Mouse (Mus musculus) forebrain, postnatal 0 days (tissue): ENCODE measurements at regions not wholly inside any gene's neighbourhood (a gene's known extent, or its start where the extent isn't known, plus 50 kb on each side); places are given as distances from the start of the nearest gene placed in this dataset.

Source experiments
- ATAC-seq: fragments of 200-750 bp; cut with Nextera tagmentation; 2 replicates; pipeline ENCODE4 v1.8.0; 2017; ENCODE audit warnings: mild to moderate bottlenecking, moderate library complexity
- DNase-seq: peaks from one replicate; pipeline ENCODE4 v3.0.0-alpha.2; 2015
- H3K27ac ChIP-seq: fragments of 300-500 bp; sonication (generic); 2 replicates; pipeline ENCODE4 v1.5.1; 2014; ENCODE audit warnings: low read depth, mild to moderate bottlenecking, antibody characterized with exemption, low read length, moderate library complexity, mixed read lengths
- H3K27me3 ChIP-seq: fragments of 300-500 bp; sonication (generic); 2 replicates; pipeline ENCODE4 v1.6.1; 2014; ENCODE audit warnings: mild to moderate bottlenecking, low read length, mixed read lengths; ENCODE audit not compliant: insufficient read depth
- H3K36me3 ChIP-seq: fragments of 300-500 bp; sonication (generic); 2 replicates; pipeline ENCODE4 v1.6.1; 2014; ENCODE audit warnings: mild to moderate bottlenecking, moderate library complexity; ENCODE audit not compliant: insufficient read depth
- H3K4me1 ChIP-seq: fragments of 300-500 bp; sonication (generic); 2 replicates; pipeline ENCODE4 v1.6.1; 2014; ENCODE audit warnings: antibody characterized with exemption; ENCODE audit not compliant: insufficient read depth
- H3K4me2 ChIP-seq: fragments of 300-500 bp; sonication (generic); 2 replicates; pipeline ENCODE4 v1.6.1; 2014; ENCODE audit warnings: low read depth, mild to moderate bottlenecking, moderate library complexity
- H3K4me3 ChIP-seq: fragments of 300-500 bp; sonication (generic); 2 replicates; pipeline ENCODE4 v1.5.1; 2014; ENCODE audit warnings: low read depth, low read length, mixed read lengths
- H3K9ac ChIP-seq: fragments of 300-500 bp; sonication (generic); 2 replicates; pipeline ENCODE4 v1.6.1; 2014; ENCODE audit warnings: mild to moderate bottlenecking
- H3K9me3 ChIP-seq: fragments of 300-500 bp; sonication (generic); 2 replicates; pipeline ENCODE4 v1.6.1; 2016; ENCODE audit warnings: low read length
- CTCF ChIP-seq: sonication (generic); IDR thresholded peaks from 2 replicates; pipeline ENCODE4 v1.5.1; 2016; ENCODE audit warnings: antibody characterized with exemption, control low read depth, low read depth
- WGBS: fragments of 180-500 bp; shearing (Covaris S2); extraction: QIAGEN DNeasy Blood & Tissue Kit; methylation state at CpG from one replicate; pipeline ENCODE4 v1.1.7; 2014; 5-methylcytosine and 5-hydroxymethylcytosine counted together

DNA sequence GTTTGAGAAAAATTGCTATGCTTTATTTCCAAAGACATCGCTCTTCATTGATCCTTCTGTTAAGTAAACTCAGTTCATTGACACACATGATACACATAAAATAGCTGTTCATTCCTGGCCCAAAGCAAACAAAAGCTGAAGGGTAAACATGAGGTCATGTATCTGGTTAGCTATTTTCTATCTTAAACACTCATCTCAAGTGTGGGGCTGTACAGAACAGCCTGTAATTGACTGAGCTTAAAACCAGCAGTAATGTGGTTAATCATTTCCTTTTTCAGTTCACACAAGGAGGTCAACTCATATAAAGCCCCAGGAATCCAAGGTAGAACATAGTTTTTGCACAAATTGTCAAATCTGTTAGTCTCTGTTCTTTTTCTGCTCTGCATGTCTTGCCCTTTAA, 94.5 kb downstream of the Cldn17 start:
- Histone ChIP-seq H3K4me1 (no peaks in the 10 kb centered on the region), H3K27ac (no peak overlapping the region), H3K36me3 (no peaks in the 10 kb centered on the region), H3K4me3 (no peak overlapping the region), H3K9me3 (no peaks in the 10 kb centered on the region), H3K9ac (no peak overlapping the region), H3K4me2 (no peak overlapping the region), H3K27me3 (peaks cover 5% of the 10 kb centered on the region; the same call in 1 of the 2 replicates)
- DNase-seq (no peak), ATAC-seq (no peak)
- 96% methylated on average over 1 of the region's 1 CpGs for WGBS
- no peak for TF ChIP-seq CTCF

DNA sequence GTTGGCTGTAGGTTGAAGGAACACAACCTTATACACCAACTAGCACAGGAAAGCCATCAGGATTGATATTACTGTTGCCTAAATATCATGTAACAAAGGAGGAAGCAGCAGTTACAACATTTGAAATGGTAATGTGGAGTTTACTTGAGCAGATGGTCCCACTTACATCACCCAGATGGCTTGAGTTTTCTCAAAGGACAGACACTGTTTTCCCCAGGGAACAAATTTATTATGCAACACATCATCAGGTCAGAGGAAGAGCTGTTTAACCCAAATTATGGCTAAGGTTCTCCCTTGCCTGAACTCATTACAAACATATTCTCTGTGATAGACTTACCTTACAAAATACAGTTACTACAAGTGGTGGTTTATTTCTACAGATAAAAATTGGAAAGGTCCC, 98.6 kb downstream of the Cldn17 start:
- Histone ChIP-seq H3K4me1 (no peaks in the 10 kb centered on the region), H3K4me3 (no peak overlapping the region), H3K9ac (no peak overlapping the region), H3K27me3 (no peaks in the 10 kb centered on the region), H3K9me3 (no peaks in the 10 kb centered on the region), H3K36me3 (no peaks in the 10 kb centered on the region), H3K4me2 (no peak overlapping the region), H3K27ac (no peak overlapping the region)
- ATAC-seq (peak; percentile 62), DNase-seq (peak; percentile 77)
- no peak for TF ChIP-seq CTCF

GRCm38 (mm10) chr16:88404331-88404730, 102.4 kb downstream of the Cldn17 start:
- no peak for ATAC-seq
- Histone ChIP-seq H3K27me3 (no peaks in the 10 kb centered on the region; the same call in 1 of the 2 replicates), H3K4me3 (no peak overlapping the region), H3K4me1 (no peaks in the 10 kb centered on the region), H3K27ac (no peak overlapping the region), H3K9me3 (no peaks in the 10 kb centered on the region), H3K36me3 (no peaks in the 10 kb centered on the region), H3K4me2 (no peak overlapping the region), H3K9ac (no peak overlapping the region)
- 57% methylated on average over 4 of the region's 4 CpGs for WGBS
- DNase-seq: no peak
- TF ChIP-seq CTCF: no peak

DNA sequence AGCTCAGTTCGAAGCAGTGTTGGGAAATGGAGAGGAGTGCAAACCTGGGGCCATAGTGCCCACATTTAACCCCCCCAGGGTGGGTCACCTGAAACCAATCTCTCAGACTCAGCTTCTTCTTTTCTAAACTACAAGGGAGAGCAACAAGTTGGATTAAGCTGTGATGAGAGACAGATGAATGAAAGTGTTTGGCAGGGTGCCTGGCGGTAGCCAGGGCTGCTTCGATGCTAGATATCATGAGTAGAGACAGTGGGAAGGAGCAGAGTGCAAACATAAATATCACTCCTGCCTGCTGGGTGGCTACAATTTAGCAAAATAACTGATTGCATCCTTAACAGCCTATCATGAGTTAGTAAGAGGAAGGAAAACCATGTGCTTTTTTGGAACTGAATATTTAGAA, 106.9 kb downstream of the Cldn17 start:
- no peak overlapping the region for H3K9ac ChIP-seq
- ATAC-seq: no peak
- no peak for DNase-seq
- H3K27me3 ChIP-seq: no peaks in the 10 kb centered on the region; the same call in 1 of the 2 replicates
- no peak for TF ChIP-seq CTCF
- H3K9me3 ChIP-seq: peaks cover 8% of the 10 kb centered on the region; the same call in 1 of the 2 replicates
- H3K27ac ChIP-seq: no peak overlapping the region
- no peaks in the 10 kb centered on the region for H3K36me3 ChIP-seq
- no peaks in the 10 kb centered on the region for H3K4me1 ChIP-seq
- H3K4me2 ChIP-seq: no peak overlapping the region
- 57% methylated on average over 3 of the region's 3 CpGs for WGBS
- H3K4me3 ChIP-seq: no peak overlapping the region

GRCm38 (mm10) chr16:88392764-88393163, 102.7 kb upstream of the Grik1 start:
- no peak overlapping the region for H3K9ac ChIP-seq
- DNase-seq: no peak
- no peaks in the 10 kb centered on the region for H3K36me3 ChIP-seq
- H3K27me3 ChIP-seq: no peaks in the 10 kb centered on the region
- peaks cover 7% of the 10 kb centered on the region; the same call in 1 of the 2 replicates for H3K9me3 ChIP-seq
- 46% methylated on average over 1 of the region's 1 CpGs for WGBS
- no peak overlapping the region for H3K4me2 ChIP-seq
- H3K27ac ChIP-seq: no peak overlapping the region
- TF ChIP-seq CTCF: peak; percentile 33; the same call in 1 of the 2 replicates
- no peaks in the 10 kb centered on the region for H3K4me1 ChIP-seq
- ATAC-seq: no peak
- no peak overlapping the region for H3K4me3 ChIP-seq

DNA sequence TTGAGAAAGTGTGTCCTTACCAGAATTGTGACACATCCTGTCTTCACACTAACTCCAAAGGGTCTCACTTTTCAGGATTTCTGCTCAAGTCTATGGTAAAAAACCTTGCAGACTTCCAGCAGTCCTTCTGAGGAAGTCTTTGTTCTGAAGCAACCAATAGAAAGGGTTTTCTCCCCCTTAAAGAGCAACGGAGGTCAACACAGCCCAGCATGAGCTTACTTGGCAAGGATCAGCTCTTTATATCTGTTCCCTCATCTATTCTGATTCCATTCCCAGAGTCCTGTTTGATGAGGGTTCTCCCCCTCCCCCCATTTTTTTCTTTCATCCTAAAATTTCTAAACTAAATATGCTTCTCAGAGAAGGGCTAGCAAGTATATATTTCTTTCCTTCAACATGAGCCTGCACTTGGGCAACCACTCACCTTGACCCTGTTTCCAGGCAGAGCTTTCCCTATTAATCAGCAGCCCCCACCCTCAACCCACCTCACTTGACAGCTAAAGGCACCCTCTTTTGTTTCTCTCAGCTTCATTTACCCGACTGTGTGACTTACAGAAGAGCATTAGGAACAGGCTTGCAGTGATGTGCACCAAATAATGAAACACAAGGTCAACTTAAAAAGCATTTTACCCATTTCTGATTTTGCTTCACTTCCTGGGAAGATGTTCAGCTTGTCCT, 91.7 kb upstream of the Grik1 start:
- Histone ChIP-seq H3K4me3 (no peak overlapping the region), H3K9me3 (no peaks in the 10 kb centered on the region), H3K36me3 (no peaks in the 10 kb centered on the region), H3K27me3 (no peaks in the 10 kb centered on the region), H3K4me1 (0 out of 2 replicates have a peak, but pooled peaks cover 4% of the 10 kb centered on the region), H3K27ac (no peak overlapping the region), H3K9ac (no peak overlapping the region), H3K4me2 (no peak overlapping the region)
- no peak for TF ChIP-seq CTCF
- 6% methylated on average over 2 of the region's 2 CpGs for WGBS
- ATAC-seq (no peak), DNase-seq (no peak)

DNA sequence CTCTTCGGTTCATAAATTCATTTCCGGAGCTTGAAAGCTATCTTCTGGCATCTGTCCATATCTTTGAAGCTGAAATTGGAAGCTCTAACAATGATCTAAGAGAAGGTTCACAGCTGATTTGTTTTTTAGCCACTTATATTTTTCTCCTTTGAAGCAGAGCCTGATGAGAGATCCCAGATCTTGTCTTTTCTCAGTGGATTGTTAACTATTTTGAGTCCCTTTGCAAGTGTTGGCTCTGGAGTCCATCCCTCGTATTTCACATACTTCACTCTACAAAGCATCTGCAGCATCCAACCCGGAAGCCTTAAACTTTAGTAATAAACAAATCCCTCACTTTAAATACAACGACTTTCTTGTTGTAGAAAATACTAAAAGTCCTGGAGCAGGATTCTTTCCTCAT, 85.6 kb upstream of the Grik1 start:
- Histone ChIP-seq H3K27ac (no peak overlapping the region), H3K9ac (no peak overlapping the region), H3K4me1 (no peaks in the 10 kb centered on the region), H3K4me3 (no peak overlapping the region), H3K9me3 (no peaks in the 10 kb centered on the region), H3K36me3 (no peaks in the 10 kb centered on the region), H3K4me2 (no peak overlapping the region), H3K27me3 (no peaks in the 10 kb centered on the region)
- 56% methylated on average over 5 of the region's 5 CpGs for WGBS
- DNase-seq (no peak), ATAC-seq (no peak)
- TF ChIP-seq CTCF: no peak
